Mouse (Mus musculus) stomach, postnatal 0 days (tissue): ENCODE results near the gene Shc2. TPM values are rescaled to one million over a fixed set of nuclear protein-coding genes. Genes with fewer than 3 reads are reported as not detected.

Source experiments
- ATAC-seq: fragments of 200-750 bp; cut with Nextera tagmentation; 2 replicates; pipeline ENCODE4 v1.8.0; 2017; ENCODE audit not compliant: low FRiP score, low TSS enrichment
- DNase-seq: peaks from one replicate; pipeline ENCODE4 v3.0.0-alpha.2; 2016; ENCODE audit warnings: low spot score
- H3K27ac ChIP-seq: fragments of 300-500 bp; sonication (generic); replicated peaks from 2 replicates; pipeline ENCODE4 v1.5.1; 2014; ENCODE audit warnings: mild to moderate bottlenecking, control low read depth
- H3K27me3 ChIP-seq: fragments of 300-500 bp; sonication (generic); 2 replicates; pipeline ENCODE4 v1.6.1; 2014; ENCODE audit warnings: low read length; ENCODE audit not compliant: control insufficient read depth, insufficient read depth
- H3K36me3 ChIP-seq: fragments of 300-500 bp; sonication (generic); 2 replicates; pipeline ENCODE4 v1.6.1; 2014; ENCODE audit warnings: low read length, mixed read lengths; ENCODE audit not compliant: control insufficient read depth, insufficient read depth
- H3K4me1 ChIP-seq: fragments of 300-500 bp; sonication (generic); replicated peaks from 2 replicates; pipeline ENCODE4 v1.6.1; 2014; ENCODE audit warnings: antibody characterized with exemption; ENCODE audit not compliant: control insufficient read depth, insufficient read depth
- H3K4me2 ChIP-seq: fragments of 300-500 bp; sonication (generic); replicated peaks from 2 replicates; pipeline ENCODE4 v1.6.1; 2014; ENCODE audit warnings: low read depth, mild to moderate bottlenecking, control low read depth, moderate library complexity
- H3K4me3 ChIP-seq: fragments of 300-500 bp; sonication (generic); 2 replicates; pipeline ENCODE4 v1.5.1; 2014; ENCODE audit warnings: low read depth, low read length, control low read depth
- H3K9ac ChIP-seq: fragments of 300-500 bp; sonication (generic); 2 replicates; pipeline ENCODE4 v1.6.1; 2014; ENCODE audit warnings: mild to moderate bottlenecking, low read length, control low read depth, mixed read lengths
- H3K9me3 ChIP-seq: fragments of 300-500 bp; sonication (generic); 2 replicates; pipeline ENCODE4 v1.6.1; 2016; ENCODE audit warnings: low read length; ENCODE audit not compliant: control insufficient read depth
- CTCF ChIP-seq: IDR thresholded peaks from 2 replicates; pipeline ENCODE4 v1.5.1; 2016; ENCODE audit warnings: antibody characterized with exemption, low read depth, mild to moderate bottlenecking, moderate library complexity
- EP300 ChIP-seq: optimal IDR thresholded peaks from 2 replicates; pipeline ENCODE3; 2016; ENCODE audit warnings: antibody characterized with exemption
- WGBS: fragments of 180-500 bp; shearing (Covaris S2); extraction: QIAGEN DNeasy Blood & Tissue Kit; methylation state at CpG from one replicate; pipeline ENCODE4 v1.1.7; 2014; 5-methylcytosine and 5-hydroxymethylcytosine counted together
- polyA plus RNA-seq: library from polyadenylated mRNA; unstranded; fragments of >200 nt; fragmentation: Nextera tagmentation; extraction: Ambion mirVana; gene quantifications from 2 replicates; pipeline ENCODE4 v1.2.1, GENCODE M21; 2015

Gene Shc2
- polyA plus RNA-seq, 1 experiment from 2014 or later = 2.7 TPM

- Histone ChIP-seq H3K36me3 (no peaks in the 10 kb centered on the region), H3K9me3 (no peaks in the 10 kb centered on the region), H3K4me3 (no peak overlapping the region), H3K27me3 (peaks cover 8% of the 10 kb centered on the region; the same call in 1 of the 2 replicates), H3K4me1 (peaks cover 3% of the 10 kb centered on the region; the same call in 1 of the 2 replicates), H3K9ac (no peak overlapping the region), H3K27ac (no peak overlapping the region), H3K4me2 (no peak overlapping the region)
- ATAC-seq = no peak
- no peak for TF ChIP-seq EP300
- no peak for TF ChIP-seq CTCF
- 92% methylated on average over 5 of the region's 5 CpGs for WGBS
- DNase-seq = no peak
These were observed 21.3 kb downstream of the Shc2 start for GRCm38 (mm10) chr10:79616376-79616775.

DNA sequence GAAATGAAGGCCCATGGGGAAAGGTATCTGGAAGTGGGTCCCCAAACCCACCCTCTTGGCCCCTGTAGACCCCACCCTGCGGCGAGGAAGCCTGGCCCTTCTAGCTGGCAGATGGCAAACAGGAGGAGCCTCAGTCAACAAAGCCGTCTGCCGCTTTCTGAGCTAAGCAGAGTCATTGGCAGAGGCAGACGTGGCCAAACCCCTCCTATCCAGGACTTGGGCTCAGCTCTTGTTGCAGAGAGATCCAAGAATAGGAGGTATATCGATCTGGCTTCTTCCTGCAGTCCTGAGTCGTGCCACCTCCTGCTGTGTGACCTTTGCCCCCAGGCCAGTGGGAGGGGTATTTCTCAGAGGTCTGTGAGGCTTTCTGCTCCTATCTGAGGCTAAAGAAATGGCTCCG, 21.9 kb downstream of the Shc2 start:
- no peak for ATAC-seq
- peak; percentile 46 for DNase-seq

DNA sequence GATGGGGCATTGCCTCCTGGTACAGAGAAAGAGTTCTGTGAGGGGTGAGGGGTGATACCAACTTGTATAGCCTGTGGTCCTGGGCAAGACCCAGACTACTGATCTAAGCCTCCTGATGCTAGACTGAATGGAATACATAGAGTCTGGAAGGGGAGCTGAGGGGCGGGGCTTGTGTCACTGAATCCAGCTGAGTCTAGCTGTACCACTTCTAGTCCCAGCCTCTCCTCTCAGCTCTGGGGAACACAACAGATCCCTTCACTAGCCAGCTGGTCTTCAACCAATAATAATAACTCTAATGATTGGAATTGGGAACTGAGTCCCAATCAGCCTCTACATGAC, 23.4 kb downstream of the Shc2 start:
- H3K27ac ChIP-seq = no peak overlapping the region
- H3K27me3 ChIP-seq = peaks cover 8% of the 10 kb centered on the region; the same call in 1 of the 2 replicates
- H3K4me3 ChIP-seq = no peak overlapping the region
- 69% methylated on average over 1 of the region's 1 CpGs for WGBS
- peak overlapping the region; percentile 89 for H3K4me2 ChIP-seq
- H3K9me3 ChIP-seq = no peaks in the 10 kb centered on the region
- no peak for TF ChIP-seq EP300
- no peak for TF ChIP-seq CTCF
- no peak; the same call in 1 of the 2 replicates for ATAC-seq
- H3K36me3 ChIP-seq = no peaks in the 10 kb centered on the region
- no peak for DNase-seq
- no peak overlapping the region for H3K9ac ChIP-seq
- H3K4me1 ChIP-seq = peaks cover 3% of the 10 kb centered on the region; the same call in 1 of the 2 replicates

More for the DNA sequence above, 21.9 kb downstream of the Shc2 start:
- no peak overlapping the region for H3K4me3 ChIP-seq
- WGBS = 10% methylated on average over 8 of the region's 8 CpGs
- H3K27ac ChIP-seq = no peak overlapping the region
- H3K4me1 ChIP-seq = peaks cover 3% of the 10 kb centered on the region; the same call in 1 of the 2 replicates
- no peaks in the 10 kb centered on the region for H3K9me3 ChIP-seq
- TF ChIP-seq CTCF (no peak), EP300 (no peak)
- no peaks in the 10 kb centered on the region for H3K36me3 ChIP-seq
- no peak overlapping the region for H3K4me2 ChIP-seq
- H3K27me3 ChIP-seq = peaks cover 8% of the 10 kb centered on the region; the same call in 1 of the 2 replicates
- no peak overlapping the region for H3K9ac ChIP-seq

- Histone ChIP-seq H3K36me3 (no peaks in the 10 kb centered on the region), H3K9ac (peak within 1 kb of the TSS; percentile 48), H3K27ac (no peak within 1 kb of the TSS), H3K4me2 (peak within 1 kb of the TSS; percentile 89), H3K4me3 (peak within 1 kb of the TSS; percentile 49), H3K27me3 (peaks cover 8% of the 10 kb centered on the region; the same call in 1 of the 2 replicates), H3K4me1 (peaks cover 3% of the 10 kb centered on the region; the same call in 1 of the 2 replicates), H3K9me3 (no peaks in the 10 kb centered on the region)
- under 1% methylated on average over 58 of the region's 60 CpGs for WGBS
- peak; percentile 86 for DNase-seq
- TF ChIP-seq CTCF = no peak
- no peak for TF ChIP-seq EP300
- peak; percentile 83 for ATAC-seq
These were observed 24.0 kb downstream of the Shc2 start, which contains the start of gene C2cd4c for GRCm38 (mm10) chr10:79613578-79614304. C2cd4c (minus strand) TSS chr10:79614025.

GRCm38 (mm10) chr10:79612192-79613135, 25.3 kb downstream of the Shc2 start:
- ATAC-seq (no peak), DNase-seq (peak; percentile 43)
- peak overlapping the region; percentile 5; the same call in 1 of the 2 replicates for H3K4me2 ChIP-seq
- peaks cover 8% of the 10 kb centered on the region; the same call in 1 of the 2 replicates for H3K27me3 ChIP-seq
- no peak for TF ChIP-seq EP300
- TF ChIP-seq CTCF = peak; percentile 67
- H3K4me3 ChIP-seq = no peak overlapping the region
- H3K9me3 ChIP-seq = no peaks in the 10 kb centered on the region
- H3K9ac ChIP-seq = no peak overlapping the region
- 18% methylated on average over 51 of the region's 51 CpGs for WGBS
- no peak overlapping the region for H3K27ac ChIP-seq
- H3K36me3 ChIP-seq = no peaks in the 10 kb centered on the region
- H3K4me1 ChIP-seq = peaks cover 3% of the 10 kb centered on the region; the same call in 1 of the 2 replicates
